Mouse (Mus musculus) heart, adult 18-20 months (tissue): ENCODE measurements around the gene Zfp750. TPM values are rescaled to one million over a fixed set of nuclear protein-coding genes. Genes with fewer than 3 reads are reported as not detected.

Experiments used
- DNase-seq, 2 experiments: peaks; one replicate each; pipeline ENCODE4 v3.0.0; 2021 to 2022; ENCODE audit warnings: mixed read lengths in 1 of 2
- long read RNA-seq, 2 experiments: library from polyadenylated mRNA; stranded (forward); transcript quantifications; one replicate each; pipeline ENCODE4 v2.0.0; 2021
- total RNA-seq, 2 experiments: library from RNA; stranded (reverse); gene quantifications; 2 replicates each; pipeline ENCODE4 v1.2.3; 2021

Gene Zfp750
- under 1 TPM in 1 of 2 experiments, not detected in 1; 0.13 TPM for total RNA-seq
- long read RNA-seq, experiment 1, result 0 reads
- long read RNA-seq, experiment 2, result 0 reads

- no peak for DNase-seq
These were observed at the start of gene Zfp750 for GRCm38 (mm10) chr11:121519131-121519530. Gene Zfp750 (minus strand): TSS chr11:121519333.

GRCm38 (mm10) chr11:121564265-121564664 lies 45.1 kb upstream of the Zfp750 start:
- DNase-seq, result no peak

GRCm38 (mm10) chr11:121563312-121563711 lies 44.2 kb upstream of the Zfp750 start:
- no peak for DNase-seq

GRCm38 (mm10) chr11:121560294-121560663 lies 41.1 kb upstream of the Zfp750 start:
- no peak for DNase-seq

GRCm38 (mm10) chr11:121559527-121560293 lies 40.6 kb upstream of the Zfp750 start:
- no peak for DNase-seq

- DNase-seq, result no peak
These were observed 39.4 kb upstream of the Zfp750 start for GRCm38 (mm10) chr11:121558522-121558921.

GRCm38 (mm10) chr11:121557946-121558345 lies 38.8 kb upstream of the Zfp750 start:
- DNase-seq, result no peak

GRCm38 (mm10) chr11:121556727-121557126 lies 37.6 kb upstream of the Zfp750 start:
- DNase-seq, result no peak

GRCm38 (mm10) chr11:121553458-121553857 lies 34.3 kb upstream of the Zfp750 start:
- no peak for DNase-seq

GRCm38 (mm10) chr11:121552846-121553457 lies 33.8 kb upstream of the Zfp750 start:
- DNase-seq, result no peak

GRCm38 (mm10) chr11:121552167-121552566 lies 33.0 kb upstream of the Zfp750 start:
- peak; percentile 23 to 43 for DNase-seq

GRCm38 (mm10) chr11:121551206-121551799 lies 32.2 kb upstream of the Zfp750 start:
- DNase-seq, result no peak

GRCm38 (mm10) chr11:121549843-121550647 lies 30.9 kb upstream of the Zfp750 start:
- DNase-seq, result no peak

- DNase-seq, result peak in 1 of 2 experiments; percentile 49
These were observed 30.1 kb upstream of the Zfp750 start for GRCm38 (mm10) chr11:121548996-121549842.

GRCm38 (mm10) chr11:121547925-121548324 lies 28.8 kb upstream of the Zfp750 start:
- DNase-seq, result no peak

GRCm38 (mm10) chr11:121547234-121547633 lies 28.1 kb upstream of the Zfp750 start:
- DNase-seq, result no peak

- no peak for DNase-seq
These were observed 26.4 kb upstream of the Zfp750 start for GRCm38 (mm10) chr11:121545398-121546034.

- no peak for DNase-seq
These were observed 25.7 kb upstream of the Zfp750 start for GRCm38 (mm10) chr11:121544755-121545397.

- no peak for DNase-seq
These were observed 24.8 kb upstream of the Zfp750 start for GRCm38 (mm10) chr11:121543922-121544321.

GRCm38 (mm10) chr11:121543287-121543856 lies 24.2 kb upstream of the Zfp750 start:
- no peak for DNase-seq
